9 mouse cellular contexts compared by ENCODE assay signal in genomic region chr8:69880841-69881240, GRCm38 (mm10). TPM values are rescaled to one million over a fixed set of nuclear protein-coding genes. Genes with fewer than 3 reads are reported as not detected.
DNase-seq lines count a peak whose midpoint lies in the region; ATAC-seq lines count a peak whose summit lies in the region.
"Had no signal": no experiment of that assay in that cellular context is flagged by ENCODE, and none has a peak within 500 bp of the region (broad histone marks: within the 10 kb centered on the region; RNA-seq: fewer than 3 reads in every experiment).

No protein-coding gene starts in this region.

- peaks cover 76% of the 10 kb centered on the region for H3K27me3 ChIP-seq in kidney, embryonic 14.5 days (ENCODE audit: control insufficient read depth, insufficient read depth, low read length)
- H3K27me3 ChIP-seq in embryonic facial prominence, embryonic 12.5 days, result peaks cover 97% of the 10 kb centered on the region
- peaks cover 82% of the 10 kb centered on the region for H3K27me3 ChIP-seq in intestine, embryonic 14.5 days (replicated peaks; ENCODE audit: control insufficient read depth, insufficient read depth, low read length)
- peaks cover 74% of the 10 kb centered on the region for H3K27me3 ChIP-seq in neural tube, embryonic 12.5 days (replicated peaks)

- H3K4me1 ChIP-seq in kidney, embryonic 14.5 days (ENCODE audit: control insufficient read depth, insufficient read depth, low read length), result 0 out of 2 replicates have a peak, but pooled peaks cover 3% of the 10 kb centered on the region
- peaks cover 14% of the 10 kb centered on the region; the same call in 1 of the 2 replicates for H3K4me1 ChIP-seq in embryonic facial prominence, embryonic 12.5 days
- peaks cover 4% of the 10 kb centered on the region; the same call in 1 of the 2 replicates for H3K4me1 ChIP-seq in intestine, embryonic 14.5 days (replicated peaks; ENCODE audit: control insufficient read depth, insufficient read depth, low read length)
- peaks cover 16% of the 10 kb centered on the region for H3K4me1 ChIP-seq in neural tube, embryonic 12.5 days

- no peaks in the 10 kb centered on the region for H3K36me3 ChIP-seq in kidney, embryonic 14.5 days (ENCODE audit: control insufficient read depth, insufficient read depth, low read length)
- H3K36me3 ChIP-seq in embryonic facial prominence, embryonic 12.5 days, result no peaks in the 10 kb centered on the region
- no peaks in the 10 kb centered on the region for H3K36me3 ChIP-seq in intestine, embryonic 14.5 days (ENCODE audit: control insufficient read depth, insufficient read depth, low read length)
- no peaks in the 10 kb centered on the region for H3K36me3 ChIP-seq in neural tube, embryonic 12.5 days

- DNase-seq in kidney, adult 8-10 months, result no peak
- no peak for DNase-seq in intestine, embryonic 14.5 days (ENCODE audit: low spot score)
- no peak for DNase-seq in thymus, postnatal 36 days
- DNase-seq in cerebellum, postnatal 36 days, result no peak
- no peak for DNase-seq in urinary bladder, postnatal 25 days (ENCODE audit: low spot score)

- peak overlapping the region; percentile 50 for H3K4me2 ChIP-seq in kidney, embryonic 14.5 days (replicated peaks; ENCODE audit: low read depth, low read length)
- H3K4me2 ChIP-seq in embryonic facial prominence, embryonic 12.5 days (replicated peaks), result peak overlapping the region; percentile 45
- H3K4me2 ChIP-seq in intestine, embryonic 14.5 days (ENCODE audit: low read length), result peak overlapping the region; percentile 53
- H3K4me2 ChIP-seq in neural tube, embryonic 12.5 days (replicated peaks), result peak overlapping the region; percentile 56

- H3K9me3 ChIP-seq in kidney, embryonic 14.5 days (ENCODE audit: control insufficient read depth, low read length), result no peaks in the 10 kb centered on the region
- H3K9me3 ChIP-seq in embryonic facial prominence, embryonic 12.5 days, result no peaks in the 10 kb centered on the region
- no peaks in the 10 kb centered on the region; the same call in 1 of the 2 replicates for H3K9me3 ChIP-seq in intestine, embryonic 14.5 days (ENCODE audit: control insufficient read depth, low read length)
- H3K9me3 ChIP-seq in neural tube, embryonic 12.5 days, result no peaks in the 10 kb centered on the region

- ATAC-seq in kidney, embryonic 14.5 days (ENCODE audit: low FRiP score, low TSS enrichment), result no peak
- no peak for ATAC-seq in embryonic facial prominence, embryonic 12.5 days (ENCODE audit: insufficient number of reproducible peaks, insufficient read depth, low FRiP score, low TSS enrichment)
- no peak for ATAC-seq in intestine, embryonic 14.5 days (replicated peaks; ENCODE audit: low FRiP score, low TSS enrichment, low read depth)
- no peak for ATAC-seq in neural tube, embryonic 12.5 days (ENCODE audit: low FRiP score, low read depth)

- no peak overlapping the region for H3K9ac ChIP-seq in kidney, embryonic 14.5 days (ENCODE audit: low read depth, low read length)
- H3K9ac ChIP-seq in embryonic facial prominence, embryonic 12.5 days, result no peak overlapping the region
- H3K9ac ChIP-seq in intestine, embryonic 14.5 days (ENCODE audit: low read length), result no peak overlapping the region
- H3K9ac ChIP-seq in neural tube, embryonic 12.5 days, result no peak overlapping the region

- 12% methylated on average over 37 of the region's 37 CpGs for WGBS in kidney, embryonic 14.5 days
- 13% methylated on average over 37 of the region's 37 CpGs for WGBS in embryonic facial prominence, embryonic 12.5 days
- 13% methylated on average over 37 of the region's 37 CpGs for WGBS in intestine, embryonic 14.5 days
- 16% methylated on average over 37 of the region's 37 CpGs for whole genome bisulfite sequencing in neural tube, embryonic 12.5 days

- H3K27ac ChIP-seq in kidney, embryonic 14.5 days (ENCODE audit: low read depth, low read length), result no peak overlapping the region
- no peak overlapping the region for H3K27ac ChIP-seq in embryonic facial prominence, embryonic 12.5 days
- no peak overlapping the region for H3K27ac ChIP-seq in intestine, embryonic 14.5 days (ENCODE audit: low read depth)
- no peak overlapping the region for H3K27ac ChIP-seq in neural tube, embryonic 12.5 days

- H3K4me3 ChIP-seq in kidney, embryonic 14.5 days (ENCODE audit: low read length), result peak overlapping the region; percentile 39
- peak overlapping the region; percentile 39 for H3K4me3 ChIP-seq in embryonic facial prominence, embryonic 12.5 days
- 0 out of 2 replicates have a peak overlapping the region, but pooled peaks have one; percentile 41 for H3K4me3 ChIP-seq in intestine, embryonic 14.5 days (ENCODE audit: low read depth, low read length)
- peak overlapping the region; percentile 34 for H3K4me3 ChIP-seq in neural tube, embryonic 12.5 days
- H3K4me3 ChIP-seq: myocyte had no signal

RNA-seq across cellular contexts. Expression of gene Cilp2, which starts 6.6 kb away (rescaled TPM):
- 0.58 and 0.77 TPM in 2 replicates for polyA plus RNA-seq in kidney, embryonic 14.5 days (2014; fragmentation: Nextera tagmentation; extraction: Ambion mirVana)
- polyA plus RNA-seq in embryonic facial prominence, embryonic 12.5 days (2016; fragmentation: Nextera tagmentation; extraction: Ambion mirVana), result 1.2 TPM in 2 replicates
- 0.44 and 0.57 TPM in 2 replicates for polyA plus RNA-seq in intestine, embryonic 14.5 days (2014; fragmentation: Nextera tagmentation; extraction: Ambion mirVana)
- polyA plus RNA-seq in neural tube, embryonic 12.5 days (2016; fragmentation: Nextera tagmentation; extraction: Ambion mirVana), result 1.4 TPM in 2 replicates

RNA-seq across cellular contexts. Expression of gene Tssk6, which starts 21.1 kb away (rescaled TPM):
- polyA plus RNA-seq in kidney, embryonic 14.5 days (2014; fragmentation: Nextera tagmentation; extraction: Ambion mirVana), result 2.7 and 5.1 TPM in 2 replicates
- 4.1 and 5.1 TPM in 2 replicates for polyA plus RNA-seq in embryonic facial prominence, embryonic 12.5 days (2016; fragmentation: Nextera tagmentation; extraction: Ambion mirVana)
- polyA plus RNA-seq in intestine, embryonic 14.5 days (2014; fragmentation: Nextera tagmentation; extraction: Ambion mirVana), result 3.3 and 4.0 TPM in 2 replicates
- polyA plus RNA-seq in neural tube, embryonic 12.5 days (2016; fragmentation: Nextera tagmentation; extraction: Ambion mirVana), result 4.1 and 4.3 TPM in 2 replicates

RNA-seq across cellular contexts. Expression of gene Ndufa13, which starts 21.5 kb away (rescaled TPM):
- polyA plus RNA-seq in kidney, embryonic 14.5 days (2014; fragmentation: Nextera tagmentation; extraction: Ambion mirVana), result 192 and 272 TPM in 2 replicates
- 168 and 171 TPM in 2 replicates for polyA plus RNA-seq in embryonic facial prominence, embryonic 12.5 days (2016; fragmentation: Nextera tagmentation; extraction: Ambion mirVana)
- polyA plus RNA-seq in intestine, embryonic 14.5 days (2014; fragmentation: Nextera tagmentation; extraction: Ambion mirVana), result 215 and 222 TPM in 2 replicates
- 162 and 171 TPM in 2 replicates for polyA plus RNA-seq in neural tube, embryonic 12.5 days (2016; fragmentation: Nextera tagmentation; extraction: Ambion mirVana)

RNA-seq across cellular contexts. Expression of gene Yjefn3, which starts 21.7 kb away (rescaled TPM):
- 1.7 and 3.3 TPM in 2 replicates for polyA plus RNA-seq in kidney, embryonic 14.5 days (2014; fragmentation: Nextera tagmentation; extraction: Ambion mirVana)
- 4.8 and 4.9 TPM in 2 replicates for polyA plus RNA-seq in embryonic facial prominence, embryonic 12.5 days (2016; fragmentation: Nextera tagmentation; extraction: Ambion mirVana)
- 4.1 and 5.0 TPM in 2 replicates for polyA plus RNA-seq in intestine, embryonic 14.5 days (2014; fragmentation: Nextera tagmentation; extraction: Ambion mirVana)
- polyA plus RNA-seq in neural tube, embryonic 12.5 days (2016; fragmentation: Nextera tagmentation; extraction: Ambion mirVana), result 8.4 and 9.8 TPM in 2 replicates

RNA-seq across cellular contexts. Expression of gene Pbx4, which starts 48.5 kb away (rescaled TPM):
- polyA plus RNA-seq in kidney, embryonic 14.5 days (2014; fragmentation: Nextera tagmentation; extraction: Ambion mirVana), result 9.6 and 9.7 TPM in 2 replicates
- polyA plus RNA-seq in embryonic facial prominence, embryonic 12.5 days (2016; fragmentation: Nextera tagmentation; extraction: Ambion mirVana), result 13.4 and 16.0 TPM in 2 replicates
- 5.7 and 6.3 TPM in 2 replicates for polyA plus RNA-seq in intestine, embryonic 14.5 days (2014; fragmentation: Nextera tagmentation; extraction: Ambion mirVana)
- 41.6 and 46.8 TPM in 2 replicates for polyA plus RNA-seq in neural tube, embryonic 12.5 days (2016; fragmentation: Nextera tagmentation; extraction: Ambion mirVana)
